8 mouse cellular contexts compared by ENCODE assay signal in the genomic region with DNA sequence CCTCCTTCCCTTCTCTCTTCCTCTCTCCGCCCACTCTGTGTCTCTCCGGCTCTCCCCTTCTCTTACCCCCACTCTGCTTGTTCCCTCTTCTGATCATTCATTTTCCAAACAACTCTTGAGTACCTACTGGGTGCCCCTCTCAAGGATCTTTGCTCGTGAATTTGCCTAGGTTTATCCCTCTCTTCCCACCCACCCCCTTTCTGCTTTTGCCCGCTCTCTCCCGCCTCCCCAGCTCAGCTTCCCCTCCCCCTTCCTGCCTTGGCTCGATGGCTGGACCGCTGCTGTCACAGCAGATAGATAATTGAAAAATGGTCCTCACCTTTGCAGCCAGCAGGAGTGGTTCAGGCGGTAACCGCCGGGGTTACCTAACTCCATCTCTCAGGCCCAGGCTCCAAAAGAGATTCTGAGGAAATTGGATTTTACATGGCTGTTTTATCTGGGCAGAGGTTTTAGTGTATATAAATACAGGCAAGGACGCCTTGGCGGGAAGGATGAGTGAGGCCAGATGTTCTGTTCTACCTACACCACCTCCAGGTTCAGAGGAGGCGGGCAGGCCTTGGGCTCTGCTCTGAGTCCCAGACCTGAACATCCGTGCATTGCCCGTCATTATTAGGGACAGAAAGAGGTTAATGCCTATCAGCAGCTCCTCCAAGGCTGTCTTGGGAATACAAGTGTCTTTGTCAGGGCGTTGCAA.
DNase-seq lines count a peak whose midpoint lies in the region; ATAC-seq lines count a peak whose summit lies in the region.

No protein-coding gene starts in this region.

- no peak for ATAC-seq in megakaryocyte, adult 5-6 weeks (ENCODE audit: poor library complexity, severe bottlenecking)
- peak; percentile 44 for ATAC-seq in hindbrain, embryonic 12.5 days (ENCODE audit: low FRiP score)
- ATAC-seq in midbrain, embryonic 16.5 days = peak; percentile 25; the same call in 1 of the 2 replicates

- H3K27ac ChIP-seq in hindbrain, embryonic 12.5 days = peak overlapping the region; percentile 94
- H3K27ac ChIP-seq in midbrain, embryonic 16.5 days (ENCODE audit: low read length) = peak overlapping the region; percentile 95

- no peaks in the 10 kb centered on the region for H3K9me3 ChIP-seq in megakaryocyte, embryonic 14.5 days
- no peaks in the 10 kb centered on the region for H3K9me3 ChIP-seq in hindbrain, embryonic 12.5 days (replicated peaks)
- no peaks in the 10 kb centered on the region for H3K9me3 ChIP-seq in midbrain, embryonic 16.5 days (replicated peaks; ENCODE audit: control insufficient read depth, low read length, poor library complexity, severe bottlenecking)

- peaks cover 29% of the 10 kb centered on the region for H3K4me1 ChIP-seq in megakaryocyte, embryonic 14.5 days
- H3K4me1 ChIP-seq in hindbrain, embryonic 12.5 days = peaks cover 40% of the 10 kb centered on the region
- peaks cover 16% of the 10 kb centered on the region for H3K4me1 ChIP-seq in midbrain, embryonic 16.5 days (ENCODE audit: control insufficient read depth, insufficient read depth, low read length)

- peaks cover 94% of the 10 kb centered on the region for H3K27me3 ChIP-seq in megakaryocyte, embryonic 14.5 days (replicated peaks)
- peaks cover 87% of the 10 kb centered on the region for H3K27me3 ChIP-seq in hindbrain, embryonic 12.5 days
- peaks cover 24% of the 10 kb centered on the region for H3K27me3 ChIP-seq in midbrain, embryonic 16.5 days (ENCODE audit: control insufficient read depth, insufficient read depth, low read depth, low read length)

- H3K4me2 ChIP-seq in hindbrain, embryonic 12.5 days (replicated peaks) = peak overlapping the region; percentile 89
- H3K4me2 ChIP-seq in midbrain, embryonic 16.5 days (ENCODE audit: low read length) = peak overlapping the region; percentile 74

- H3K36me3 ChIP-seq in megakaryocyte, embryonic 14.5 days (replicated peaks; ENCODE audit: low read length) = no peaks in the 10 kb centered on the region
- no peaks in the 10 kb centered on the region for H3K36me3 ChIP-seq in hindbrain, embryonic 12.5 days
- no peaks in the 10 kb centered on the region for H3K36me3 ChIP-seq in midbrain, embryonic 16.5 days (ENCODE audit: control insufficient read depth, insufficient read depth, low read length)

- 2% methylated on average over 16 of the region's 16 CpGs for WGBS in hindbrain, embryonic 12.5 days
- 2% methylated on average over 16 of the region's 16 CpGs for WGBS in midbrain, embryonic 16.5 days

- peak overlapping the region; percentile 58; the same call in 1 of the 2 replicates for H3K9ac ChIP-seq in hindbrain, embryonic 12.5 days
- peak overlapping the region; percentile 80 for H3K9ac ChIP-seq in midbrain, embryonic 16.5 days (ENCODE audit: low read depth, low read length)

- peak; percentile 47 for DNase-seq in embryo, embryonic 10 days (ENCODE audit: low spot score)
- no peak for DNase-seq in adrenal gland, postnatal 10 days
- DNase-seq in layer of hippocampus, postnatal 14 days (ENCODE audit: low spot score in 2 of 2) = no peak
- DNase-seq in kidney, postnatal 14 days = no peak

- peak overlapping the region; percentile 87 for H3K4me3 ChIP-seq in megakaryocyte, embryonic 14.5 days (replicated peaks)
- peak overlapping the region; percentile 46 for H3K4me3 ChIP-seq in hindbrain, embryonic 12.5 days
- peak overlapping the region; percentile 59 for H3K4me3 ChIP-seq in midbrain, embryonic 16.5 days (ENCODE audit: low read depth, low read length)
